Mouse (Mus musculus): Measurements from ENCODE around the gene Hoxc9.

Hoxc9 gene

DNA sequence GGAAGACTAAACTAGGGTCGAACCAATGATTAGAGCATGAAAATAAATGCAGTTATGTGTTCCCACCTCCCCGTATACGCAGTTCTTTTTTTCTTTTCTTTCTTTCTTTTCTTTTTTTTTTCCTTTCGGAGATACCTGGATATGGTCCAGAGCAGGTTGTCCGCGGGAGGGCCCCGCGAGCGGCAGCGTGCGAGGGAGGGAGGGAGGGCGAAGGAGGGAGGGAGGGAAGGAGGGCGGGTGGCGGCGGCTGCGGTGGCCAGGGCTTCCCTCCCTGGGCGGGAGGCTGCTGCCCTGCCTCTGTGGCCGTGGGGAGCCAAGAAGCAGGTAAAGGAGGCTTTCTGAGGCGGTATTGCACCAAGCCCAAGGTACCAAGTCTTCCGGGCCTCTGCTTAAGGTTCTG lies at the start of gene Hoxc9:
TSS of gene Hoxc9 (plus strand) at position 269 of the 400 bp plus-strand sequence.
- in situ Hi-C loops (cut with MboI; ENCODE audit: low pct_unique_long_range_greater_than_20kb in 1 of 2, low sequenced_read_pairs in 2 of 2, unreplicated experiment in 1 of 2), result no loop called here

DNA sequence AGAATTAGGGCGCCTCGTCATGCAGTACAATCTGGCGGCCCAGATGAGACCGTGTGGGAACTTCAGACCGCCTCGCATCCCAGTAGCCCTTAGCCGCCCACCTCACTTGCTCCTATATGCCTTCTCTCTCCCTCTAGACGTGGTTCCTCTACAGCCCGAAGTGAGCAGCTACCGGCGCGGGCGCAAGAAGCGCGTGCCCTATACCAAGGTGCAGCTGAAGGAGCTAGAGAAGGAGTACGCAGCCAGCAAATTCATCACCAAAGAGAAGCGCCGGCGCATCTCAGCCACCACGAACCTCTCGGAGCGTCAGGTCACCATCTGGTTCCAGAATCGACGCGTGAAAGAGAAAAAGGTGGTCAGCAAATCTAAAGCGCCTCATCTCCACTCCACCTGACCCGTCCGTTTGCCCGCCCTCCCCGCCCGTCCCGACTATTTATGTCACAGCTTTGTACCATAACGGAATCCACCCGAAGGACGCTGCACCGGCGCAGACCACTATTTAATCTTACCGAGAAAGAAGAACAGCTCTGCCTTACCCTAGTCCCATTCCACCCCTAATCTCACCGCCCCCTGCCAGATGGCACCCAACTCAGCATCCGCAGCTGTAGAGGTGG lies 49.1 kb upstream of the Hoxc9 start:
- in situ Hi-C loops (cut with MboI; ENCODE audit: low pct_unique_long_range_greater_than_20kb in 1 of 2, low sequenced_read_pairs in 2 of 2, unreplicated experiment in 1 of 2), result loop anchor here in 1 of 2 experiments (25.0 kb wide), 1 partner anchor 165 kb away; no protein-coding TSS in a partner anchor

DNA sequence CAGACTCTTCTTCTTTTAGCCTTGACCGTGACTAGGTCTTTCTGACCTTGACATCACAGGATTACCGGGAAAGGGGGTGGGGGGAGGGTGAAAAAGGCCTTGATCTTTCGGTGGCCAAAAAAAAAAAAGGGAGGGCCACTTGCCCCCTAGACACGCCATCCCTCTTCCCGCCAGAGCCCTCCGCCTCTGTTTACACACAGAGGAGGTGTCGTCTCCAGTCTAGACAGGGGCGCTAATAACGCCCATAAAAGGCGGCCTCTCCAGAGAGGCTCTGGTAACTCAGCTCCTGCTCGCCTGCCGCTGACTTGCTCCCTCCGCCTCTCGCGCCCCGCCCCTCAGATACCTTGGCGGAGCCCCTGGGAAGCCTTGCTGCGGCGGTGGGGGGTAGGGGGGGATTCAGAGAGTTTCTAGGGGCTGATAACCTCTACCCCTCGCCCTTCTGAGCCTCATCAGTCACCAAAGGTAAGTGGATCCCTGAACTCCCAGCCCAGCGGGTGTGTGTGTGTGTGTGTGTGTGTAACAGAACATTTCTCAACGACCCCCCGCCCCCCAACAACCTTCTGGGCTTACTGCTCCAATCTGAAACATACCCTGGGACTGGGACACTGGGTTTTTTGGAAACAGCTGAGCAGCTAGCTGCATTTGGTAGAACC lies 44.4 kb upstream of the Hoxc9 start:
- in situ Hi-C loops (cut with MboI; ENCODE audit: low pct_unique_long_range_greater_than_20kb in 1 of 2, low sequenced_read_pairs in 2 of 2, unreplicated experiment in 1 of 2), result loop anchor here in 1 of 2 experiments (25.0 kb wide), 1 partner anchor 170 kb away; no protein-coding TSS in a partner anchor

DNA sequence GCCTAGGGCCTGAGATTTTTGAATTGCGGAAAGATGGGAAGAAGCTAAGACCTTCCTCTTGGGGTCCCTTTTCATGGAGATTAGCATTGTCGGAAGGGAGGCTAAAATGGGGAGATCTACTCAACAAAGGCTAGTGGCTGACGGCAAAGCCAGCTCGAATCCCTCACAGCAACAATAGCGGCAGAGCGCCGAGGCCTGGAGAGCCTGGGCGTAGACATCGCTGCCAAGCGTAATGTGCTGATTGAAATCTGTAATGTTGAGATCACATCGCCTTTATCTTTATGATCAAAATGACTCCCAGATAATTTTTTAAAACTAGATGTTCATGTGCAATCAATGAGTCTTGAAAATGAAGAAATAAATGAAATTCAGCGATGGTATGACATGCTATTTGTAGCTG lies 41.8 kb upstream of the Hoxc9 start:
- in situ Hi-C loops (cut with MboI; ENCODE audit: low pct_unique_long_range_greater_than_20kb in 1 of 2, low sequenced_read_pairs in 2 of 2, unreplicated experiment in 1 of 2), result loop anchor here in 1 of 2 experiments (25.0 kb wide), 1 partner anchor 172 kb away; no protein-coding TSS in a partner anchor

DNA sequence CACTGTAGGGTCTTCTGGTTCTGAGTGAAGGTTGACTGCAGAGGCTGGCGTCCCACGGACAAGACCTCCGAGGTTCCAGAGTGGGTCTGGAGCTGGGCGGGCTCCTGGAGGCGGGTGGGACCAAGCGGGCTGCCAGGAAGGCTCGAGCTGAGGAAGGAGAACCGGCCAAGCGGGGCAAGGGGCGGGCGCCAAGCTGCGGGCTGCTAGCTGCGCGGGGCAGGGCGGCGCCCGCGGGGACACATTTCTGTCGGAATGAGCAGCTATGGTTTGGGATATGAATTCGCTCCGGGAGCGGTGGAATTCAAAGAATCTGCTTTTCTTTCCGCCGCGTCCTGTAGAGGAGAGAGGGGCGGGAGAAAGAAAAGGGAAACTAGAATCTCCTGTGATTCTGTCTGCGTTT lies 41.3 kb upstream of the Hoxc9 start:
- in situ Hi-C loops (cut with MboI; ENCODE audit: low pct_unique_long_range_greater_than_20kb in 1 of 2, low sequenced_read_pairs in 2 of 2, unreplicated experiment in 1 of 2), result loop anchor here in 1 of 2 experiments (25.0 kb wide), 1 partner anchor 173 kb away; no protein-coding TSS in a partner anchor

DNA sequence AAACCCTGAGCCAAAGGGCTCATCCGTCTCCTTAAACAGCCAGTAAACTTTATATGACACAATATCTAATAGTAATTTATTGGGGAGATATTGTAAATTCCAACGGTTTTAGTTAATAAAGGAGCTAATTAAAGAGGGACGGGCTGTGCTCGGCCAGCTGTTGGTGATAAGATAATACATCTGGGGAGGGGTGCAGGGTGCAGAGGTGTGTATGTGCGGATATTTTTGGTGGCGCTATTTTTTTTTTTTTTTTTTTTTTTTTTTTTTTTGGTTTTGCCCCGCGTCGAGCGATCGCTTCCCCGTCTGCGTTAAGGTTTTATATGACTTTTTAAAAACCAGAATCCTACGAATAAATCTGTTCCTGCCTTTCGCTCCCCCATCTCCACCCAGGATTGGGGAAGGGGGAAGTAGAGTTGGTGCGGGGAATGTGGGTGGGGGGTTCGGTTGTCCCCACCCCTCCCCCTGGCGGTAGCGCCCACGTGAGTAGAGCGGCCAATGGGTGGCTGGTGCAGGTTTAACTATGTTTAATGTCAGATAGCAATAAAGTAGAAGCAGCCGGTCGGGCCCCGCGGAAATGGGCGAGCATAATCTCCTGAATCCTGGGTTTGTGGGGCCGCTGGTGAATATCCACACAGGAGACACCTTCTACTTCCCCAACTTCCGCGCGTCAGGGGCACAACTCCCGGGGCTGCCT lies 39.8 kb upstream of the Hoxc9 start, which contains the start of gene Hoxc12:
TSS of gene Hoxc12 (plus strand) at position 479 of the 694 bp plus-strand sequence.
- in situ Hi-C loops (cut with MboI; ENCODE audit: low pct_unique_long_range_greater_than_20kb in 1 of 2, low sequenced_read_pairs in 2 of 2, unreplicated experiment in 1 of 2), result loop anchor here in 1 of 2 experiments (25.0 kb wide), 1 partner anchor 174 kb away; no protein-coding TSS in a partner anchor

DNA sequence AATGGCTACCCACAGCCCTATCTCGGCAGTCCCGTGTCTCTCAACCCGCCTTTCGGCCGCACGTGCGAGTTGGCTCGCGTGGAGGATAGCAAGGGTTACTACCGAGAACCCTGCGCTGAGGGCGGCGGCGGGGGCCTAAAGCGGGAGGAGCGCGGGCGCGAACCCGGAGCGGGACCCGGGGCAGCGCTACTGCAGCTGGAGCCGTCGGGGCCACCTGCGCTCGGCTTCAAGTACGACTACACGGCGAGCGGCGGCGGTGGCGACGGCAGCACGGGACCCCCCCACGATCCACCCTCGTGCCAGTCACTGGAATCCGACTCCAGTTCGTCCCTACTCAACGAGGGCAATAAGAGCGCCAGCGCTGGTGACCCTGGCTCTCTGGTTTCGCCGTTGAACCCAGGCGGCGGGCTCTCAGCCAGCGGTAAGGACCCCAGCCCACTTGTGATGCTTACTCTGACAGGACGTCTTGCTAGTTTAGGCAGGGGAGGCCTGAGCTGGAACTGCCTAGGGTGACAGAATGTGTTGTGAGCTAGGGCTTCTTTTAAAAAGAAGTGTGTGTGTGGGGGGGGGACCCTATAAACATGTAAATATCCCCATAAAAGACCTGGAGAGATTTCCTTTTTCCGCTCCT lies 39.1 kb upstream of the Hoxc9 start:
- in situ Hi-C loops (cut with MboI; ENCODE audit: low pct_unique_long_range_greater_than_20kb in 1 of 2, low sequenced_read_pairs in 2 of 2, unreplicated experiment in 1 of 2), result loop anchor here in 1 of 2 experiments (25.0 kb wide), 1 partner anchor 175 kb away; no protein-coding TSS in a partner anchor

DNA sequence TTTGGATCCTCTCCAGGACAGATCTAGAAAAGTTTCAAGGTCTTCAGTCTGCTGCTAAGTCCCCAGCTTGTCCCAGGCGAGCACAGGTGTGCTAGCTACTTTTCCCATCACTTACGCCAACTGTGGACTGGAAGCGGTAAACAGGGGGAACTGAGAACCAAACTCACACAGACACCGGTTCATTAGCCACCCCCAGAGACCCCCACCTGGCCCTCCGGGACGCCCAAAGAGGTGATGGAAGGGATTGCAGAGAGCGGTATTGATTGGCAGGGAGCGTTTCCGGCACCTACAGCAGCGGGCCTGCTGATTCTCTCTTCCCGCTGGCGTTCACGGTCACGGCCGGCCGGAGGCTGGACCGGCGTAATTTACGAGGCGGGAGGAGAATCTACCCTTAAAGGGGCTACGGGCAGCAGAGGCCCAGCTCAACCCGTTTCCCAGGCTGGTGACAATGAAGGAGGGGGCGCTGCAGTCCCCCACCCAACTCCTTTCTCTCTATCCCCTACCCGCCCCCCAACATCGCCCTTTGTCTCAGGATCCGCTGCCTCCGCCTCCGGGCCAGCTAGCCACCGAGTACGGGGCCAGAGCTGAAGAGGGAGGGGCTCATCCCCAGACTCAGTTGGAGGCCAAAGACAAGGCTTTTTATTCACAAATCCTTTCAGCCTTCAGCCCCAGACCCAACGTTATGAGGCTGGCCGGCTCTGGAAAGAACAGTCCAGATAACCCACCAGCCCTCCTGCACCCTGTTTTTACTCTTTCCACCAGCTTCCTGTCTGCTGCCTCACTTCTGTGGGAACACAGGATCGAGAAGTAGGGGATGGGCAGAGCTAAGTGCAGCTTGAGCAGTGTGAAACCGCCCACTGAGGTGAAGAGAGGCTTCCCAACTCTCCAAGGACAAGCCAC lies 36.7 kb upstream of the Hoxc9 start:
- in situ Hi-C loops (cut with MboI; ENCODE audit: low pct_unique_long_range_greater_than_20kb in 1 of 2, low sequenced_read_pairs in 2 of 2, unreplicated experiment in 1 of 2), result loop anchor here in 1 of 2 experiments (25.0 kb wide), 1 partner anchor 177 kb away; no protein-coding TSS in a partner anchor

DNA sequence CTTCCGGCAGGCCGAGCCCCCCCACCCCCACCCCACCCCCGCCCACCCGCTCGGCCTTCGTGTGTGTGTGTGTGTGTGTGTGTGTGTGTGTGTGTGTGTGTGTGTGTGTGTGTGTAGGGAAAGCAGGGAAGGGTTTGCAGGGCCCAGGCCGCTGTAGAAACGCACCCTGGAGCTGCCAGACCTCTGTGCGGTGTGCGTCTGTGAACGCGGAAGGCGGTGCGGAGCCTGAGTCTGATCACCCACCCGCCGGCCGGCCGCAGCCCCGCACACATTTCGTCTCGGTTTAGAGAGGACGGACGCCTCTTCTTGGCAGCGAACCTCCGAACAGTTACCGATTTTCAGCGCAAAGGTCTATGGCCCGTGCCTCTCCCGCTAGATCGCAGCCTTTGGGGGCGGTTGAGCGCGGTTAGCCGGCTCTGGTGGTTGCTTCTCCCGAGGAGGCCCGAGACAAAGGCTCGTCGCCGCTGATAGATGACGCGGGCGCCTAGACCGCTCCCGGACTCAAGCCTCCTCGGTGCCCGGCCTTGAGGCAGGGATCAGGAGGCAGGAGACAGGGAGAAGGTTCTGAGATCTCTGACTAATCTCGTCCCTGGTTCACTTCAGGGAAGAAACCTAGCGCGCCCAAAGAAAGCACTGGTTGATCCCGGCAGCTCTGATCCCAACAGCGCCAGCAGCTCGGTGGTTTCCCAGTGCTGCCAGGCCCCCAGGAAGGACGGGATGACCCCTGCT lies 33.3 kb upstream of the Hoxc9 start:
- in situ Hi-C loops (cut with MboI; ENCODE audit: low pct_unique_long_range_greater_than_20kb in 1 of 2, low sequenced_read_pairs in 2 of 2, unreplicated experiment in 1 of 2), result loop anchor here in 1 of 2 experiments (25.0 kb wide), 1 partner anchor 181 kb away; no protein-coding TSS in a partner anchor

DNA sequence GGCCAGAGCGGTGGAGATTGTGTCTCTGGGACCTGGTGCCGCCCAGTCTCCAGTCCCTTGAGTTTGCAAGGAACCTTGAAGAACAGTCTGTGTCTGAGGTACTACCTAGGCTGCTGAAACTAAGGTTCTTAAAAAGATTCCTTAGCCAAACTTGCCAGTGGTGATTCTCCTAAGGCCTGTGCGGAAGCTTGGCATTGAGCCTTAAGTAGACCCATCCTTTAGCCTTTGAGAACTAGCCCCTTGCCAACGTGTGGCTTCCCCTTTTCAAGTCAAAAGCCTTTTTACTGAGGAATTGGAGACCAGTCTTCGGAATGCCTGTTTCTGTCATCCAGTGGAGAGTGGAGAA lies 32.8 kb upstream of the Hoxc9 start:
- in situ Hi-C loops (cut with MboI; ENCODE audit: low pct_unique_long_range_greater_than_20kb in 1 of 2, low sequenced_read_pairs in 2 of 2, unreplicated experiment in 1 of 2), result loop anchor here in 1 of 2 experiments (25.0 kb wide), 1 partner anchor 181 kb away; no protein-coding TSS in a partner anchor

DNA sequence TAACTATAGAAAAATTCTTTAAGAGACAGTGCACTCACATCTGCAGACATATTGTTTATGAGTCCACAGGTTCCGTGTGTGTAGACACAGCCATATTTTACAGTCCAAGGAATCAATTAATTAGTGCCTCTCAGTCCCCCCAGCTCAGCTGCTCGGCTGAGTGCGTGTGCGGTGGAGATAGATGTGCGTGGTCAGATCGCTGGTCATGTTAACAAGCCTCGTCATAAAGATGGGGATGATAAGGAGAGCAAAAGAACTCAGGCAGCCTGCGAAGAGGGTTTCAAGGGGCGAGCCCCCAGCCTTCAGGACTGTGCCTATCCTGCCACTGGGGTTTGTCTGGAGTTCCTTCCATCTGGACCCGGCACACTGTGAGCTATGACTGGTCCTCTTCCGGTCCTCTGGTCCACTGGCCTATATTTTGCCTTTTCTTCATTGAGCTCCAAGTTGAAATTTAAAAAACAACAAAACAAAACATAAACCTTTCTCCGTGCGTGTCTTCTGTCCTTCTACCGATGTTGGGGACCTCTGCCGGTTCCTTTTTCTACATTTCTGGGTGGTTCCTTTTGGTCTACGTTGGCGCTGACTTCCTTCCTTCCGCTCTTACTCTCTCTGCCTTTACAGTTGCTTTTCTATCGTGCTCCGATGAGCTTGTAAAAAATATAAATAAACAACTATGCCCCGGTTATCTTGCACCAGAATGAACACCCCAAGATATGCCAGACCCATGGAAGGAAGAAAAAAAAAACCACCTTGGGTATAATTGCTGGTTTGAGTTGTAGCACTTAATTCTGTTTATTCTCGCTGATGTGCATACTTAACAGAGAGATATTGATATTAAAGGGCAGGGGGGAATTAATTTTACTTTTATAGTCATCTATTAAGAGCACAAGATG lies 30.8 kb upstream of the Hoxc9 start:
- in situ Hi-C loops (cut with MboI; ENCODE audit: low pct_unique_long_range_greater_than_20kb in 1 of 2, low sequenced_read_pairs in 2 of 2, unreplicated experiment in 1 of 2), result loop anchor here in 1 of 2 experiments (5.0 to 25.0 kb wide), 2 partner anchors 33 to 183 kb away; no protein-coding TSS in a partner anchor

DNA sequence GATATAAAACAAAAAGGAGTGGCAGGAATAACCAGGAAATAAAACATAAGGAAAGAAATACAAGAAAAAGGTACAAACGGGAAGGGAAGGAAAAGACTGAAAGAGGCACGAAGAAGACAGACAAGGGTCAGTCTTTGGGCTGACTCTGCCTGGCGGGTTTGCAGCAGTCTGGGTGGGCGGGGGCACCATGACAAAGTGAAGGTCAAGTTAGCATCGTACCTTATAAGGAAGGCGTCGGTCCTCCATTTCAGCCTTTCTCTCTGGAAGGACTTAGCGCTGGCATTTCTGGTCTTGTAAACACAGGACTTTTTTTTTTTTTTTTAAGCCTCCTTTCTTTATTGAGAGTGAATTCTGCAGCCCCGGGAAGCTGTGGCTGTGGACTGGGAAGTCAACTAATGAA lies 29.0 kb upstream of the Hoxc9 start:
- in situ Hi-C loops (cut with MboI; ENCODE audit: low pct_unique_long_range_greater_than_20kb in 1 of 2, low sequenced_read_pairs in 2 of 2, unreplicated experiment in 1 of 2), result loop anchor here in 1 of 2 experiments (5.0 to 25.0 kb wide), 2 partner anchors 35 to 185 kb away; no protein-coding TSS in a partner anchor

DNA sequence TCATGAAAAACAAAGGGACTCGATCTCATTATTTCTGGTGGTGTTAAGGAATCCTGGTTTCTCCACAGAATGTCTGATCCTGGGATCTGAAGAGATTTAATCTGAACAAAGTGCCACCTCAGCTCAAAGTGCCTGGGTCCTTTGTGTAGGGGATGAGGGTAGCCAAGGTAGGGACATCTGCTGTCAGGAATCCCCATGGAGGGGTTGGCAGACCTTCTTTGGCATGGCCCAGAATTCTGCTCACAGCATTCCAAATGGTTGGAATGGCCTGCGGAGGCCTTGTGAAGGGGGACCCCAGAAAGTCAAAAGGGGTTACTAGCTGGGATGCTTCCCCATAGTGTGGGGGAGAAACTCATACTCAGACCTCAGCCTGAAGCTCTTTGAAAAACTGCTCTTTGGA lies 27.4 kb upstream of the Hoxc9 start:
- in situ Hi-C loops (cut with MboI; ENCODE audit: low pct_unique_long_range_greater_than_20kb in 1 of 2, low sequenced_read_pairs in 2 of 2, unreplicated experiment in 1 of 2), result loop anchor here in 1 of 2 experiments (5.0 to 25.0 kb wide), 2 partner anchors 37 to 187 kb away; no protein-coding TSS in a partner anchor

DNA sequence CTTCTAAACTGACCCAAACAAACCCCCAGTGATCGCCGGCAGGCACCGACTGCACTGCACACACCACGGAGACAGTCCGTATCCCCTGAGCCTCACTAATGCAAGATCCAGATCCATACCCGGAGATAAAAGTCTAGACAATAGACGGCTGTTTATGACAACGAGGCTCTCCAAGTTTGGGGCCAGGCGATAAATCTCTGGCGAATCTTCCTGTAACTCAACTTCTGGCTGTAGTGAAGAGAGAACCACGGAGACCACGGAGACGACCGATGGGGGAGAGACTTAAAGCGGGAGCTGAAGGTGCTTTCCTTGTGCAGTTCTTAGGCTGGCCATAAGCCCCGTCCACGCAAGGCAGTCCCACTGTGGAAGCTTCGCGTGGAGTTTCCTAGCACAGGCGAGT lies 26.5 kb upstream of the Hoxc9 start:
- in situ Hi-C loops (cut with MboI; ENCODE audit: low pct_unique_long_range_greater_than_20kb in 1 of 2, low sequenced_read_pairs in 2 of 2, unreplicated experiment in 1 of 2), result loop anchor here in 1 of 2 experiments (5.0 to 25.0 kb wide), 3 partner anchors 37 to 187 kb away; partner anchors contain the start of gene Hoxc4

DNA sequence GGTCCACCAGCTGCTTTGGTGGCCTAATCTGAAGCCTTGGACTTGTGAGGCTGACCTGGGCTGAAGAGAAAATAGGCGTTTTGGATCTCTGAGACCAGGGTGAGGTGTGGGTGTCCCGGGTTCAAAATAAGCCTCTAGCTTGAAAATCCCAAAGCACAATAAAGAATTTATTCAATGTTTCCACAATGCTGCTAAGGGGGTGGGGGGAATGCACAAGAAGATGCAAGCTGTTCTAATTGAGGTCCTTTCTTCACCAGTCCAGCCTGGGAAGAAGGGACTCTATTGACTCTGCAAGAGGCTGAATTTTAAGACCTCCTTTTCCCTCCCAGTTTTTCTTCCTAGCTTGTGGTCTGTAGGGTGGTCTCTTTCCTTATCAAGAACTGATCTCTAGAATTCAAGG lies 25.4 kb upstream of the Hoxc9 start:
- in situ Hi-C loops (cut with MboI; ENCODE audit: low pct_unique_long_range_greater_than_20kb in 1 of 2, low sequenced_read_pairs in 2 of 2, unreplicated experiment in 1 of 2), result loop anchor here in 1 of 2 experiments (10.0 kb wide), 1 partner anchor 64 kb away; the partner anchor contains the start of gene Hoxc4

DNA sequence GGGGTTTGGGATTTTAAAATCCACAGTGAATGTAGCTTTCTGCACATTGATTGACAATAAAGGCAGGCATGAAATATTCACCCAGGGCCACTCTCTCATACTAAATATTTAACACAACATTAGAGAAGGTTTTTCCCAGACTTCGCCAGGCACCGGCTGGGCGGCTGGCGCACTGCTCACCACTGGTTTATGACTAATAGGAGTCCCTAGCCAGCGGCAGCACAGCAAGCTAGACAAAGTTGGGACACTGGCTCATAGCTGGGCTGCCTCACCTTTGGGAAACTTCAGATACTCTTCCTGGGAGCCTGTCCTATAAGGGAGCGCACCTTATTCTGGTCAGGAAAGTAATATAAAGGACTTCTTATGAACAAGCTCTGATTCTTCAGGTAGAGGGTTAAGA lies 22.7 kb upstream of the Hoxc9 start:
- in situ Hi-C loops (cut with MboI; ENCODE audit: low pct_unique_long_range_greater_than_20kb in 1 of 2, low sequenced_read_pairs in 2 of 2, unreplicated experiment in 1 of 2), result loop anchor here in 1 of 2 experiments (10.0 kb wide), 1 partner anchor 61 kb away; the partner anchor contains the start of gene Hoxc4
